Mouse (Mus musculus): ENCODE results near the gene Coa4. TPM values are rescaled to one million over a fixed set of nuclear protein-coding genes. Genes with fewer than 3 reads are reported as not detected.
A peak's percentile ranks its signal among the peaks of the same experiment; 100 is the strongest.

Gene Coa4
- 10 to 100 TPM; 14.1 to 16.3 TPM for total RNA-seq (2021)

GRCm38 (mm10) chr7:100536804-100537518 is at the start of gene Coa4:
Gene Coa4, plus strand, starts transcription at chr7:100537071.
- intact Hi-C loops (cut with DNase I), result loop anchor here (5.0 kb wide), 1 partner anchor 45 kb away; no protein-coding TSS in a partner anchor
- DNase-seq (ENCODE audit: low spot score), result peak; percentile 77

GRCm38 (mm10) chr7:100487301-100487700 is 49.6 kb upstream of the Coa4 start:
- intact Hi-C loops (cut with DNase I), result no loop called here
- no peak for DNase-seq (ENCODE audit: low spot score)

- DNase-seq (ENCODE audit: low spot score), result no peak
- intact Hi-C loops (cut with DNase I), result no loop called here
Observed at GRCm38 (mm10) chr7:100488474-100489048, 48.3 kb upstream of the Coa4 start.

GRCm38 (mm10) chr7:100492391-100493116 is 44.3 kb upstream of the Coa4 start:
- DNase-seq (ENCODE audit: low spot score), result no peak
- intact Hi-C loops (cut with DNase I), result loop anchor here (2.0 kb wide), 1 partner anchor 62 kb away; no protein-coding TSS in a partner anchor

- peak; percentile 85 for DNase-seq (ENCODE audit: low spot score)
Observed at GRCm38 (mm10) chr7:100493117-100493483, 43.8 kb upstream of the Coa4 start, which contains the start of gene Ucp2. Gene Ucp2, plus strand, starts transcription at chr7:100493337.

GRCm38 (mm10) chr7:100493484-100494414 is 43.1 kb upstream of the Coa4 start:
- intact Hi-C loops (cut with DNase I), result loop anchor here (2.0 kb wide), 1 partner anchor 63 kb away; no protein-coding TSS in a partner anchor
- DNase-seq (ENCODE audit: low spot score), result no peak

More at GRCm38 (mm10) chr7:100493117-100493483, 43.8 kb upstream of the Coa4 start, which contains the start of gene Ucp2:
- intact Hi-C loops (cut with DNase I), result loop anchor here (2.0 kb wide), 1 partner anchor 62 kb away; no protein-coding TSS in a partner anchor

- no peak for DNase-seq (ENCODE audit: low spot score)
- intact Hi-C loops (cut with DNase I), result no loop called here
Observed at GRCm38 (mm10) chr7:100494415-100494831, 42.4 kb upstream of the Coa4 start.

GRCm38 (mm10) chr7:100495042-100495441 is 41.8 kb upstream of the Coa4 start:
- intact Hi-C loops (cut with DNase I), result no loop called here
- DNase-seq (ENCODE audit: low spot score), result no peak

- intact Hi-C loops (cut with DNase I), result no loop called here
Observed at GRCm38 (mm10) chr7:100495581-100496251, 41.2 kb upstream of the Coa4 start.

GRCm38 (mm10) chr7:100496371-100496770 is 40.5 kb upstream of the Coa4 start:
- intact Hi-C loops (cut with DNase I), result no loop called here

More at GRCm38 (mm10) chr7:100495581-100496251, 41.2 kb upstream of the Coa4 start:
- peak; percentile 77 for DNase-seq (ENCODE audit: low spot score)

GRCm38 (mm10) chr7:100496791-100497190 is 40.1 kb upstream of the Coa4 start:
- no peak for DNase-seq (ENCODE audit: low spot score)
- intact Hi-C loops (cut with DNase I), result no loop called here

More at GRCm38 (mm10) chr7:100496371-100496770, 40.5 kb upstream of the Coa4 start:
- no peak for DNase-seq (ENCODE audit: low spot score)

GRCm38 (mm10) chr7:100497402-100497801 is 39.5 kb upstream of the Coa4 start:
- no peak for DNase-seq (ENCODE audit: low spot score)
- intact Hi-C loops (cut with DNase I), result no loop called here

- intact Hi-C loops (cut with DNase I), result no loop called here
Observed at GRCm38 (mm10) chr7:100497982-100498381, 38.9 kb upstream of the Coa4 start.

GRCm38 (mm10) chr7:100499465-100499864 is 37.4 kb upstream of the Coa4 start:
- DNase-seq (ENCODE audit: low spot score), result no peak
- intact Hi-C loops (cut with DNase I), result no loop called here

More at GRCm38 (mm10) chr7:100497982-100498381, 38.9 kb upstream of the Coa4 start:
- no peak for DNase-seq (ENCODE audit: low spot score)

- intact Hi-C loops (cut with DNase I), result no loop called here
- no peak for DNase-seq (ENCODE audit: low spot score)
Observed at GRCm38 (mm10) chr7:100500276-100500977, 36.4 kb upstream of the Coa4 start.

- intact Hi-C loops (cut with DNase I), result no loop called here
- no peak for DNase-seq (ENCODE audit: low spot score)
Observed at GRCm38 (mm10) chr7:100501027-100501843, 35.6 kb upstream of the Coa4 start.

GRCm38 (mm10) chr7:100501844-100502373 is 35.0 kb upstream of the Coa4 start:
- intact Hi-C loops (cut with DNase I), result no loop called here
- no peak for DNase-seq (ENCODE audit: low spot score)
